Mouse (Mus musculus) testis, adult 2 months (tissue): ENCODE results near the gene March9. TPM values are rescaled to one million over a fixed set of nuclear protein-coding genes. Genes with fewer than 3 reads are reported as not detected.
A peak's percentile ranks its signal among the peaks of the same experiment; 100 is the strongest.

Experiments used
- H3K27ac ChIP-seq: fragments of 200-500 bp; 2 replicates; pipeline ENCODE4 v1.5.1; 2012; ENCODE audit warnings: low read depth, low read length; ENCODE audit not compliant: control insufficient read depth, insufficient read depth
- H3K27me3 ChIP-seq: fragments of 200-500 bp; 2 replicates; pipeline ENCODE4 v1.6.1; 2012; ENCODE audit warnings: mild to moderate bottlenecking, low read length, moderate library complexity; ENCODE audit not compliant: control insufficient read depth, insufficient read depth
- H3K36me3 ChIP-seq: fragments of 200-500 bp; 2 replicates; pipeline ENCODE4 v1.6.1; 2012; ENCODE audit warnings: mild to moderate bottlenecking, low read length; ENCODE audit not compliant: control insufficient read depth, insufficient read depth
- H3K4me1 ChIP-seq: fragments of 200-500 bp; 2 replicates; pipeline ENCODE4 v1.6.1; 2012; ENCODE audit warnings: low read length; ENCODE audit not compliant: control insufficient read depth, insufficient read depth
- H3K4me3 ChIP-seq: fragments of 200-500 bp; 2 replicates; pipeline ENCODE4 v1.5.1; 2012; ENCODE audit warnings: low read depth, mild to moderate bottlenecking, low read length, moderate library complexity, mixed read lengths; ENCODE audit not compliant: control insufficient read depth
- CTCF ChIP-seq: fragments of 200-500 bp; IDR thresholded peaks from 2 replicates; pipeline ENCODE4 v1.5.1; 2012; ENCODE audit warnings: low read depth, mild to moderate bottlenecking, inconsistent platforms, low read length, moderate library complexity; ENCODE audit not compliant: control insufficient read depth, insufficient read depth, insufficient replicate concordance
- POLR2A ChIP-seq: fragments of 200-500 bp; IDR thresholded peaks from 2 replicates; pipeline ENCODE4 v1.6.1; 2012; ENCODE audit warnings: low read depth, mild to moderate bottlenecking, inconsistent platforms, low read length, moderate library complexity; ENCODE audit not compliant: control insufficient read depth
- polyA plus RNA-seq: library from polyadenylated mRNA; depleted of rRNA; stranded (reverse); fragments of >200 nt; gene quantifications from 2 replicates; pipeline ENCODE4 v1.2.3, GENCODE M21; 2012

Gene March9
- polyA plus RNA-seq, 1 experiment: 2.1 TPM

GRCm38 (mm10) chr10:127071203-127071602, 11.2 kb upstream of the March9 start:
- Histone ChIP-seq H3K4me1 (peaks cover 16% of the 10 kb centered on the region), H3K27ac (no peak overlapping the region), H3K27me3 (no peaks in the 10 kb centered on the region), H3K36me3 (no peaks in the 10 kb centered on the region), H3K4me3 (no peak overlapping the region)
- TF ChIP-seq CTCF (no peak), POLR2A (no peak)

GRCm38 (mm10) chr10:127070190-127071121, 10.5 kb upstream of the March9 start, which contains the start of gene Tspan31:
Gene Tspan31, minus strand, starts transcription at chr10:127070264.
- TF ChIP-seq POLR2A: peak; percentile 65
- no peak for TF ChIP-seq CTCF
- peaks cover 9% of the 10 kb centered on the region for H3K4me1 ChIP-seq

GRCm38 (mm10) chr10:127069281-127070189, 9.6 kb upstream of the March9 start:
- peak overlapping the region; percentile 75 for H3K27ac ChIP-seq
- H3K36me3 ChIP-seq: no peaks in the 10 kb centered on the region; the same call in 1 of the 2 replicates
- TF ChIP-seq POLR2A (no peak), CTCF (no peak)
- H3K4me3 ChIP-seq: peak overlapping the region; percentile 89
- peaks cover 12% of the 10 kb centered on the region for H3K4me1 ChIP-seq
- H3K27me3 ChIP-seq: no peaks in the 10 kb centered on the region

More at GRCm38 (mm10) chr10:127070190-127071121, 10.5 kb upstream of the March9 start, which contains the start of gene Tspan31:
- Histone ChIP-seq H3K4me3 (peak within 1 kb of the TSS; percentile 89), H3K36me3 (no peaks in the 10 kb centered on the region; the same call in 1 of the 2 replicates), H3K27me3 (no peaks in the 10 kb centered on the region), H3K27ac (peak within 1 kb of the TSS; percentile 75)

DNA sequence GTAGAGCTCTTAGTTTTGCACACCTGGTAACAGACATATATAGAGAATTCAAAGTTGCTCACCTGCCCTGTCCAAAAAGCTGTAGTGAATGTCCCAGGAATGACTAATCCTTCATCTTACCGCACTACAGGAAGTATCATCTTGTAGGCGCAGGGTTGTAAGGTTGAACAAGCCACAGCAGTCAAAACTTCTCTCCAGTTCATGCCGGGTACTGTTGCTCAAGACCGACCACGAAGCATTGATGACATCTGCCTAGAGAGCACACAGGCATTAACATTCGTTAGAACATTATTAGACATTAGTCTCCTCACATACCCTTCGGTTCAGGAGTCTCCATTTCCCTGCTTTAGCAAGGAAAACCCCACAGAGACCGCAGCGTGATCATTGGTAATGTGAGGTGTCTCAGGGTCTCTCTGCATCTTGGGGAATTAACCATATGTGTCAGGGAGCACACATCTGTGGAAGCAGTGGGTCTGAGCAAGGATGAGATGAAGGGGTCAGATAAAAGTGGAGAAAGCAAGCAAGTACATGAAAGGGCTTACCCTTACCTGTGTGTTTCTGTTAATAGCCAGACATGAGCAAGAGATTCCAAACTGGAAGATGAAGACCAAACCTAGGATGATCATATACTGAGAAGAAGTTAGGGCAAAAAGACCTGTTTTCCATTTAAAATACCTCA, 8.5 kb upstream of the March9 start:
- Histone ChIP-seq H3K27me3 (no peaks in the 10 kb centered on the region), H3K4me3 (no peak overlapping the region), H3K36me3 (no peaks in the 10 kb centered on the region; the same call in 1 of the 2 replicates), H3K27ac (no peak overlapping the region), H3K4me1 (peaks cover 20% of the 10 kb centered on the region)
- TF ChIP-seq CTCF (no peak), POLR2A (no peak)

DNA sequence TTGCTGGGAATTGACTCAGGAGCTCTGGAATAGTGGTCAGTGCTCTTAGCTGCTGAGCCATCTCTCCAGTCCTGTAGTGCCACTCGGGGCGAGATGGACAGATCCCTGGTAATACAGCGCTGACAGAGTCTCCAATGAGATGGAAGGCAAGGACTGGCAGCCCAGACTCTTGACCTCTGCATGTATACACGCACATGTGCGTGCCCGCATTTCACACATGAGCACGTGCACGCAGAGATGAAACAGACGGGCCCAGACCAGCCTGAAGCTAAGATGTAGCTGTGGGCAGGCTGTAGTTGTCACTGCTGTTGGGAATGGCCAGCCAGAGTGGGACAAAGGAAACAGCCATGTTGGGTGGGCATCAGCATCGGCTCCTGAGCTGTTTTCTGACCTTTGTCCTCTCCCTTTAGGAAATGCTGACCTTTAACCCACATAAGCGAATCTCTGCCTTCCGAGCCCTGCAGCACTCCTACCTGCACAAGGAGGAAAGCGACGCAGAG, 6.6 kb upstream of the March9 start:
- H3K36me3 ChIP-seq: no peaks in the 10 kb centered on the region; the same call in 1 of the 2 replicates
- no peaks in the 10 kb centered on the region for H3K27me3 ChIP-seq
- no peak for TF ChIP-seq CTCF
- peak; percentile 19; the same call in 1 of the 2 replicates for TF ChIP-seq POLR2A
- H3K4me3 ChIP-seq: no peak overlapping the region
- H3K4me1 ChIP-seq: peaks cover 22% of the 10 kb centered on the region
- no peak overlapping the region for H3K27ac ChIP-seq

- no peak overlapping the region for H3K4me3 ChIP-seq
Measured at GRCm38 (mm10) chr10:127065981-127066380, 6.0 kb upstream of the March9 start.

More at GRCm38 (mm10) chr10:127065981-127066380, 6.0 kb upstream of the March9 start:
- no peak for TF ChIP-seq CTCF
- TF ChIP-seq POLR2A: no peak
- H3K4me1 ChIP-seq: peaks cover 22% of the 10 kb centered on the region
- no peaks in the 10 kb centered on the region; the same call in 1 of the 2 replicates for H3K36me3 ChIP-seq
- H3K27me3 ChIP-seq: no peaks in the 10 kb centered on the region
- H3K27ac ChIP-seq: no peak overlapping the region
